Mouse (Mus musculus): Measurements from ENCODE around the gene Map4. TPM values are rescaled to one million over a fixed set of nuclear protein-coding genes. Genes with fewer than 3 reads are reported as not detected.

The Map4 gene
- polyA plus RNA-seq, 1 experiment from 2014 or later: 76.2 TPM

DNA sequence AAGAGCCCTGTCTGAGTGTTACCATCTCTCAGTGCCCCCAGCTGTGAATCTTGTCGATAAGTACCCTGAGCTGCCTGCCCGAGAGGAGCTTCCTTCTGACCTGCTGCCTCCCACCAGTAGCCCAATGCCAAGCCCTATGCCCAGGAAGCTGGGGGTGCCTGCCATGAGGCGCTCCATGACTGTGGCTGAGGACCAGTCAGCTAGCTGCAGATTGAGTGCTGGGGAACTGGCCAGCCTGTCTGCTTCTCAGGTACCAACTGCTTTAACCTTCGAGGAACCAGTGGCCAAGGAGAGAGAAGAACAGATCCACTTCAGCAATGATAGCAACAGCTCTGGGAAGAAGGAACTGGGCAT lies 121.7 kb downstream of the Map4 start:
- Histone ChIP-seq H3K27ac (ENCODE audit: low read depth, low read length) (peak overlapping the region; percentile 79), H3K9ac (ENCODE audit: low read length) (peak overlapping the region; percentile 43), H3K27me3 (ENCODE audit: control insufficient read depth, insufficient read depth, low read length) (no peaks in the 10 kb centered on the region), H3K4me2 (ENCODE audit: low read depth, low read length, severe bottlenecking) (peak overlapping the region; percentile 34), H3K9me3 (ENCODE audit: control insufficient read depth, low read length) (no peaks in the 10 kb centered on the region), H3K4me3 (ENCODE audit: low read depth, low read length) (peak overlapping the region; percentile 15; the same call in 1 of the 2 replicates), H3K4me1 (replicated peaks; ENCODE audit: control insufficient read depth, insufficient read depth, low read length) (peaks cover 21% of the 10 kb centered on the region; the same call in 1 of the 2 replicates), H3K36me3 (ENCODE audit: control insufficient read depth, insufficient read depth, low read length) (no peaks in the 10 kb centered on the region)
- WGBS: 49% methylated on average over 4 of the region's 4 CpGs
- ATAC-seq (replicated peaks; ENCODE audit: low FRiP score) (no peak), DNase-seq (ENCODE audit: low spot score) (peak; percentile 52)

DNA sequence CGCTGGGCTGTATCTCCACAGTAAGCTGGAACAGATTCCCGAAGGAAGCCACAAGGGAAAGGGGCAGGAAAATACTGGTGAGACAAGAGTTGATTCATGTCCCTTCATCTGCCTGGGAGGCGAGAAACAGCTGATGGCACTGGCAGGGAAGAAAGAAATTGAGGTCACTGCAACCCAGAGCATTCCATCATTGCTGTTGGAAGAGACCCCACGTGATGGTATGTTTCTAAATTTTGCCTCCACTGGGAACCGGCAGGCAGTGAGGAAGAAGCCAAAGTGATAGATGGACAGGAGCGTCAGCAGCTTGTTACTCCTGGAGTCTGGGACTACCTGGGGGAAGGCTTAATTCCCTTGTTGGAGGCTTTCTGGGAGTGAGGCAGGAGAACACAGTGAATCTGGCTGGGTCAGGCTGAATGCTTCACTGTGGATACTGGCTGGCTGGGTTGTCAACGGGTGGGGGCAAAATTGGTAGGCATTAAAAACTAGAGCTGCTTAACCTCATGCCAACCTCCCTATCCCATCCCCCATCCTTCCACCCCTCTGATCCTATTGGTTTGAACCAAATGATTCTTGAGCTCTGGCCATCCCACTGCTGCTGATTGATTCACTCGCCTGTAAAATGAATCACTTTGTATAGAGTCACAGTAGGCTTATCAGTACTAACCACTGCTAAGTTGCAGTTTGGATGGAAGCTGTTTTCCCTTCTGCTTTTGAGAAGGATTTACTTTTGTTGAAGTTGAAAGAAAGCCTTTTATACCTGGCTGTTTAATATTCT lies 122.2 kb downstream of the Map4 start:
- Histone ChIP-seq H3K27me3 (ENCODE audit: control insufficient read depth, insufficient read depth, low read length) (no peaks in the 10 kb centered on the region), H3K36me3 (ENCODE audit: control insufficient read depth, insufficient read depth, low read length) (no peaks in the 10 kb centered on the region), H3K4me1 (replicated peaks; ENCODE audit: control insufficient read depth, insufficient read depth, low read length) (peaks cover 21% of the 10 kb centered on the region; the same call in 1 of the 2 replicates), H3K9ac (ENCODE audit: low read length) (peak overlapping the region; percentile 43; the same call in 1 of the 2 replicates), H3K27ac (ENCODE audit: low read depth, low read length) (peak overlapping the region; percentile 79), H3K4me3 (ENCODE audit: low read depth, low read length) (peak overlapping the region; percentile 15), H3K4me2 (ENCODE audit: low read depth, low read length, severe bottlenecking) (peak overlapping the region; percentile 34), H3K9me3 (ENCODE audit: control insufficient read depth, low read length) (no peaks in the 10 kb centered on the region)
- 30% methylated on average over 8 of the region's 8 CpGs for WGBS
- ATAC-seq (replicated peaks; ENCODE audit: low FRiP score) (peak; percentile 84), DNase-seq (ENCODE audit: low spot score) (peak; percentile 62)

DNA sequence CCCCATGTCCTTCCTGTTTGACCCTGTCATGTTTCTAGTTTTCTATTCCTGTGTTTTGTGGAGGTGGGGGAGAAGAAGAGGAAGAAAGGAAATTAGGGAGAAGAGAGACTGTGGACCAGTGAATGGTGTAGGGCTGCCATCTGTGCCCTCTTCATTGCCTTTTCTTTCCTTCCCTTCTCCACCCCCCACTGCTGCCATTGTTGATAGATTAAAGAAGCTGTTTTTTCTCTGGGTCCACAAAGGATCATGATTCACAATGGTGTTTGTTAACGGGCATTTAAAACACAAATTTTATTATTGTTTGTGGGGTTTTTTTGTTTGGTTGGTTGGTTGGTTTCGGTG lies 122.8 kb downstream of the Map4 start:
- Histone ChIP-seq H3K9ac (ENCODE audit: low read length) (peak overlapping the region; percentile 43; the same call in 1 of the 2 replicates), H3K4me3 (ENCODE audit: low read depth, low read length) (peak overlapping the region; percentile 15; the same call in 1 of the 2 replicates), H3K4me1 (replicated peaks; ENCODE audit: control insufficient read depth, insufficient read depth, low read length) (peaks cover 21% of the 10 kb centered on the region; the same call in 1 of the 2 replicates), H3K27me3 (ENCODE audit: control insufficient read depth, insufficient read depth, low read length) (no peaks in the 10 kb centered on the region), H3K9me3 (ENCODE audit: control insufficient read depth, low read length) (no peaks in the 10 kb centered on the region), H3K27ac (ENCODE audit: low read depth, low read length) (peak overlapping the region; percentile 79), H3K36me3 (ENCODE audit: control insufficient read depth, insufficient read depth, low read length) (no peaks in the 10 kb centered on the region), H3K4me2 (ENCODE audit: low read depth, low read length, severe bottlenecking) (peak overlapping the region; percentile 34; the same call in 1 of the 2 replicates)
- WGBS: 11% methylated on average over 2 of the region's 2 CpGs
- ATAC-seq (replicated peaks; ENCODE audit: low FRiP score) (peak; percentile 78), DNase-seq (ENCODE audit: low spot score) (no peak)

DNA sequence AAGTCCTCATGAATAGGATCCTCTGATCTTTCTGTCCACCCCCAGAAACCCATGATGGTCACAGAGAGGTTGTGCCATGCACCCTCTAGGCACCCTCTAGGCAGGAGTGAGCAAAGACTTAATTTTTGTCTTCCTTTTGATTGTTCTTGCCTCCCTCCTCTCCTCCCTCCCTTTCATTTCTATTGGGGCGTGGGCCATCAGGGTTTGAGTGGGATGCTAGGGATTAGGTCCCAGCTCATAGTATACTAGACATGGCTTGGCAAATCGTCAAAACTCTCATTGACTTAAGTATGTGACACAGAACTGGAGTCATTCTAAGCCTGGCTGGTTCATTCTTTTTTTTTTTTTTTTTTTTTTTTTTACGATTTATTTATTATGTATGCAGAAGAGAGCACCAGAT lies 123.5 kb downstream of the Map4 start:
- Histone ChIP-seq H3K36me3 (ENCODE audit: control insufficient read depth, insufficient read depth, low read length) (no peaks in the 10 kb centered on the region), H3K9me3 (ENCODE audit: control insufficient read depth, low read length) (no peaks in the 10 kb centered on the region), H3K4me3 (ENCODE audit: low read depth, low read length) (peak overlapping the region; percentile 15; the same call in 1 of the 2 replicates), H3K4me1 (replicated peaks; ENCODE audit: control insufficient read depth, insufficient read depth, low read length) (peaks cover 21% of the 10 kb centered on the region; the same call in 1 of the 2 replicates), H3K9ac (ENCODE audit: low read length) (peak overlapping the region; percentile 29; the same call in 1 of the 2 replicates), H3K27ac (ENCODE audit: low read depth, low read length) (peak overlapping the region; percentile 79), H3K4me2 (ENCODE audit: low read depth, low read length, severe bottlenecking) (peak overlapping the region; percentile 34; the same call in 1 of the 2 replicates), H3K27me3 (ENCODE audit: control insufficient read depth, insufficient read depth, low read length) (no peaks in the 10 kb centered on the region)
- 58% methylated on average over 3 of the region's 3 CpGs for WGBS
- no peak for ATAC-seq (replicated peaks; ENCODE audit: low FRiP score)
- DNase-seq (ENCODE audit: low spot score): no peak

DNA sequence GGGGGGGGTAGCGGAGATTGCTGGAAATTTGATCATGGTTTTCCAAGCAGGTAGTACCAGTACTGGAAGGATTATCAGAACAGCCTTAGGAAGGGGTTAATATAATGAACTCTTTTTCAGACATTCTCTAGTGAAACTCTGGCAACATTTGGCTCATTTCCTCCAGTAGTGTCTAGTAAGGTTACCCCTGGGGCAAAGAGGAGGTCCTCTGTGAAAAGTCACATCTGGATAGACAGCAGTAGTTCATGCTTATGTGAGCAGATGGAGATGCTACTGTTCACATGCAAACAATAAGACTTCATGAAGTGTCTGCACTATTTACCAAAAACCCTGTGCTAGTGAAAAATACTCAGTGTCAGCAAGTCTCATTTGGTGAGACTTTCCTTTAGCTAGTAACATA lies 125.9 kb downstream of the Map4 start:
- H3K27ac ChIP-seq (ENCODE audit: low read depth, low read length): no peak overlapping the region
- H3K36me3 ChIP-seq (ENCODE audit: control insufficient read depth, insufficient read depth, low read length): no peaks in the 10 kb centered on the region
- no peaks in the 10 kb centered on the region for H3K9me3 ChIP-seq (ENCODE audit: control insufficient read depth, low read length)
- no peak overlapping the region for H3K4me3 ChIP-seq (ENCODE audit: low read depth, low read length)
- H3K4me2 ChIP-seq (ENCODE audit: low read depth, low read length, severe bottlenecking): no peak overlapping the region
- no peak for ATAC-seq (replicated peaks; ENCODE audit: low FRiP score)
- WGBS: 96% methylated on average over 1 of the region's 1 CpGs
- H3K27me3 ChIP-seq (ENCODE audit: control insufficient read depth, insufficient read depth, low read length): no peaks in the 10 kb centered on the region
- H3K9ac ChIP-seq (ENCODE audit: low read length): no peak overlapping the region
- peaks cover 19% of the 10 kb centered on the region; the same call in 1 of the 2 replicates for H3K4me1 ChIP-seq (replicated peaks; ENCODE audit: control insufficient read depth, insufficient read depth, low read length)
- no peak for DNase-seq (ENCODE audit: low spot score)

DNA sequence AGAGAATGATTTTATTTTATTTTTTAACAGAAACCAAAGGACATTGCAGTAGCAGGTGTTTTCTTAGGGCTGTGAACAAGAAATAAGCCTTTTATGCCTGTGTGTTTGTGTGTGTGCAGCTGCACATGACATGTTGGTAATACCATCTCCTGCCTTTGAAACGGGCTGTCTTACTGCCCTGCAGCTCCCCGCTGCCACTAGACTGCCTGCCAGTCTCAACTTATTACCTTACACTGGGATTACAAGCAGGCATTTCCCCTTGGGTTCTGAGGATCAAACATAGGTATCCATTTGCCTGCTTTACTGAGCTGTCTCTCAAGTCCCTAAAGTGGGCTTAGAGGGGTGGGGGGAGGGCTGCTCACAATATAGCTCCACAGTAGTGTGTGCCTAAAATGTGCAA lies 129.5 kb downstream of the Map4 start:
- H3K27ac ChIP-seq (ENCODE audit: low read depth, low read length): no peak overlapping the region
- DNase-seq (ENCODE audit: low spot score): no peak
- no peaks in the 10 kb centered on the region for H3K9me3 ChIP-seq (ENCODE audit: control insufficient read depth, low read length)
- no peaks in the 10 kb centered on the region for H3K4me1 ChIP-seq (replicated peaks; ENCODE audit: control insufficient read depth, insufficient read depth, low read length)
- WGBS: 67% methylated on average over 2 of the region's 2 CpGs
- H3K4me2 ChIP-seq (ENCODE audit: low read depth, low read length, severe bottlenecking): no peak overlapping the region
- H3K36me3 ChIP-seq (ENCODE audit: control insufficient read depth, insufficient read depth, low read length): no peaks in the 10 kb centered on the region
- no peak for ATAC-seq (replicated peaks; ENCODE audit: low FRiP score)
- no peak overlapping the region for H3K4me3 ChIP-seq (ENCODE audit: low read depth, low read length)
- H3K27me3 ChIP-seq (ENCODE audit: control insufficient read depth, insufficient read depth, low read length): no peaks in the 10 kb centered on the region
- H3K9ac ChIP-seq (ENCODE audit: low read length): no peak overlapping the region

DNA sequence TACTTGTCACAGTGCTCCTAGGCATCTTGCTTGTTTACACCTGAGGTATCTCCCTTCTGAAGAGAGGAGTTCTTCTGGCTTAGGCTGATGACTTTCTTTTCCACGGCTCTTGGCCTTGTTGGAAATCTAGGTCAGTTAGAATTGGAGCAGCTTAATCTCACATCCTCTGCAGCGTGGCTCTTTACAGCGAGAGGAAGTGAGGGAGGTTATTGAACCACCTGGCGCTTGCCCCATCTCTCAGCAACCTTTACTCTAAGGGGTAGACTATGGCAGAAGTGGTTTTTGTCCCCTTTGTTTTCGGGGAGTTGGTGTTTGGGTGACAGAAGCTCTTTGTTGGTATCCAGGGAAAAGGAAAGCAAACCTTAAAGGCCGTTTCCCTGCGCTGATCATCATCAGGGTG lies 131.1 kb downstream of the Map4 start:
- DNase-seq (ENCODE audit: low spot score): no peak
- Histone ChIP-seq H3K4me2 (ENCODE audit: low read depth, low read length, severe bottlenecking) (no peak overlapping the region), H3K27me3 (ENCODE audit: control insufficient read depth, insufficient read depth, low read length) (no peaks in the 10 kb centered on the region), H3K36me3 (ENCODE audit: control insufficient read depth, insufficient read depth, low read length) (no peaks in the 10 kb centered on the region), H3K9ac (ENCODE audit: low read length) (no peak overlapping the region), H3K4me3 (ENCODE audit: low read depth, low read length) (no peak overlapping the region), H3K4me1 (replicated peaks; ENCODE audit: control insufficient read depth, insufficient read depth, low read length) (no peaks in the 10 kb centered on the region), H3K9me3 (ENCODE audit: control insufficient read depth, low read length) (no peaks in the 10 kb centered on the region), H3K27ac (ENCODE audit: low read depth, low read length) (no peak overlapping the region)
- 86% methylated on average over 7 of the region's 7 CpGs for WGBS
- ATAC-seq (replicated peaks; ENCODE audit: low FRiP score): no peak

DNA sequence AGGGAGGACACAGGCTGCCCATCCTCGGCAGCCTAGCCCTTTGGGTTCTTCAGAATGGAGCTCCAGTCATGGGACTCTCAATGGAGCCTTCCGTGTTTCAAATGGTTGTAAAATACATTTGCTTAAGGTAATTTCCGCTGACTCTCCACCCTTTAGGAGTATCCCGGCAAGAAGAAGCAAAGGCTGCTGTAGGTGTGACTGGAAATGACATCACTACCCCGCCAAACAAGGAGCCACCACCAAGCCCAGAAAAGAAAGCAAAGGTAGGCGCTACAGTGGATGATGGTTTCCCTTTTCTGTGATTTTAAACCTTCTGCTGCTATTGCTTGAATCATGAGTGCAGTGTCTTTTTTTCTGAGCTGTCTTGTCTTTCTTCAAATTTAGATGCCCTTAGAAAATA lies 131.6 kb downstream of the Map4 start:
- Histone ChIP-seq H3K4me1 (replicated peaks; ENCODE audit: control insufficient read depth, insufficient read depth, low read length) (no peaks in the 10 kb centered on the region), H3K27me3 (ENCODE audit: control insufficient read depth, insufficient read depth, low read length) (no peaks in the 10 kb centered on the region), H3K27ac (ENCODE audit: low read depth, low read length) (no peak overlapping the region), H3K9ac (ENCODE audit: low read length) (no peak overlapping the region), H3K36me3 (ENCODE audit: control insufficient read depth, insufficient read depth, low read length) (no peaks in the 10 kb centered on the region), H3K9me3 (ENCODE audit: control insufficient read depth, low read length) (no peaks in the 10 kb centered on the region), H3K4me2 (ENCODE audit: low read depth, low read length, severe bottlenecking) (no peak overlapping the region), H3K4me3 (ENCODE audit: low read depth, low read length) (no peak overlapping the region)
- DNase-seq (ENCODE audit: low spot score): no peak
- WGBS: 91% methylated on average over 6 of the region's 6 CpGs
- ATAC-seq (replicated peaks; ENCODE audit: low FRiP score): no peak

DNA sequence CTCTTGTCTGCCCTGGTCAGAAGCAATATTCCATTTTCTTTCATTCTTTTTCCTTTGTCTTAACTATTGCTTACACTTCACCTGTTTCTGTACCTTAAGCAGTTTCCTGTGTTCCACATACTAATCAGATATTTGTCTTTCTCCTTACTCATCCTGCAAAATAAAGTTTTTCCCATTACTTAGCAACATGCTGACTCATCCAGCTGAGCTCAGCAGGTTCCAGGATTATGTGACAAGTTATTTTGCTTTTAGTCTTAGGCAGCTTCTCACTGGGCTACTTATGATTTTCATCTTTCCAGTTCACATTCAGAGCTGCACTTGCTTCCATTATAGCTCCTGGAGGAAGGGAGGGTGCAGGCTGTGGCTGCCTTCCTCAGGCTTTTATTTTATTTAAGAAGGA lies 133.4 kb downstream of the Map4 start:
- Histone ChIP-seq H3K4me3 (ENCODE audit: low read depth, low read length) (no peak overlapping the region), H3K4me2 (ENCODE audit: low read depth, low read length, severe bottlenecking) (no peak overlapping the region), H3K27ac (ENCODE audit: low read depth, low read length) (no peak overlapping the region), H3K9me3 (ENCODE audit: control insufficient read depth, low read length) (no peaks in the 10 kb centered on the region), H3K4me1 (replicated peaks; ENCODE audit: control insufficient read depth, insufficient read depth, low read length) (no peaks in the 10 kb centered on the region), H3K27me3 (ENCODE audit: control insufficient read depth, insufficient read depth, low read length) (no peaks in the 10 kb centered on the region), H3K9ac (ENCODE audit: low read length) (no peak overlapping the region), H3K36me3 (ENCODE audit: control insufficient read depth, insufficient read depth, low read length) (peaks cover 5% of the 10 kb centered on the region; the same call in 1 of the 2 replicates)
- no peak for DNase-seq (ENCODE audit: low spot score)
- no peak for ATAC-seq (replicated peaks; ENCODE audit: low FRiP score)

Data from forebrain, embryonic 11.5 days (tissue).